Mouse (Mus musculus) hematopoietic stem cell, adult 5-6 weeks (primary cell): Measurements from ENCODE around the gene Rph3al. TPM values are rescaled to one million over a fixed set of nuclear protein-coding genes. Genes with fewer than 3 reads are reported as not detected.
A peak's percentile ranks its signal among the peaks of the same experiment; 100 is the strongest.

Experiments used
- ATAC-seq, 2 experiments: fragments of 125-278 bp in 1 of 2; replicated peaks in 1 of 2; 2 replicates each; pipeline ENCODE4 v1.8.0; 2016 to 2017; ENCODE audit warnings: inconsistent platforms in 2 of 2, mild to moderate bottlenecking in 2 of 2, moderate number of reproducible peaks in 2 of 2, low read depth in 1 of 2, moderate TSS enrichment in 1 of 2; ENCODE audit not compliant: low FRiP score in 2 of 2, poor library complexity in 2 of 2, severe bottlenecking in 2 of 2, insufficient read depth in 1 of 2, low TSS enrichment in 1 of 2
- total RNA-seq: library from RNA; stranded (forward); fragments of 172-1452, 232-1000 nt; gene quantifications from 2 replicates; pipeline ENCODE4 v1.2.3, GENCODE M21; 2017

Rph3al gene
- total RNA-seq, 1 experiment from 2014 or later = 4.4 TPM

DNA sequence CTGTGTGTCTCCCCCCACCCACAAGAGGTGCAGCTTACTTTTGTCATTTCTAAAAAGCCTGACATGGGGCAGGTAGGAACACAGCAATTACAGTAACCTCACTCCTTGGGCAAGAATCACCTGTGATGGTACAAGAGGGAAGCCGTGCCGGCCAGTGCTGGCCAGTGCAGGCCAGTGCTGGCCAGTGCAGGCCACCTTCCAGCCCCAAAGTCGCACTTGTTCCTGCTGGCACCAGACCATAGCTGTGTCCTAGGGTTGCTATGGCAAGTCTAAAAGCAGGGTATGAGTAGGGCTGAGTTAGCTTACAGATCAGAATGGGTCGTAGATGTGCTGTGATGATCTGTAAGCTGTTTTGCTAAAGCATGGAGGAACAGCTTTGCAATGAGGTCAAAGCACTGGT lies 15.5 kb downstream of the Rph3al start:
- no peak for ATAC-seq

DNA sequence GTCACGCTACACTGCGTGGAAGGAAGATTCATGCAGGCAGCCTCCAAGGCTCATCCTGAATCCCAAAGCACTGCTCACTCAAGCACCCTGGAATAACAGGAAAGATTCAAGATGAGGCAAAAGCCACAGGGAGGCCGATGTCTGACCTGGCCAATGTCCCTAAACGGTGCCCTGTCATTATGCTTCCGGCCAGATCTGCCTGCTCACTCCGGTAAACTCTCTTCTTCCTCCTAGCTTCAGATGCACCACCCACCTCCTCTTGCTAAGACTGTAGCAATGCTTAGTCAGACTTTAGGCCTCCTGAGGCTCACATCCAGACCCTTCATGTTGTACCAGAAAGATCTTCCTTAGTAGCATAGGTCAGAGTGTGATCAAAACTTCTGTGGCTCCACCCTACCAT lies 19.1 kb downstream of the Rph3al start:
- peak in 1 of 2 experiments; percentile 65; a peak in 1 of 4 replicates for ATAC-seq

DNA sequence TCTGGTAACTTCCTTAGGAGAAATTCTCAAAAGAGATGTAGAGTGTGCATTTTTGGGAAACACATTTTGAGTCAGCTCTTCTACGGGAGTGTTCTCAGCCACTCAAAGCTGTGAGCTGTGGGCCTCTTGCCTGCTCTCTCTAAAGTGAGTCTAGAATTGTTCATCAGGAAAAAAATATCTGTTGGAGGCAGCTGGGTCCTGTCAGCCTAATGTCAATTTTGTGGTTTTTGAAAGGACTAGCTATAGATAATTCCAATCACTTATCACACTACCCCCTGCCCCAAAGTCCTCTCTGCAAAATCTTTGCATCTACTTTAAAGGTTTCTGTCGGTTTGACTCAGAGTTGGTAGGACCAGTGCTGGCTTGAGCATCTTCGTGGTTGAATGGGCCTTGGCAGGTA lies 20.9 kb downstream of the Rph3al start:
- ATAC-seq = no peak

DNA sequence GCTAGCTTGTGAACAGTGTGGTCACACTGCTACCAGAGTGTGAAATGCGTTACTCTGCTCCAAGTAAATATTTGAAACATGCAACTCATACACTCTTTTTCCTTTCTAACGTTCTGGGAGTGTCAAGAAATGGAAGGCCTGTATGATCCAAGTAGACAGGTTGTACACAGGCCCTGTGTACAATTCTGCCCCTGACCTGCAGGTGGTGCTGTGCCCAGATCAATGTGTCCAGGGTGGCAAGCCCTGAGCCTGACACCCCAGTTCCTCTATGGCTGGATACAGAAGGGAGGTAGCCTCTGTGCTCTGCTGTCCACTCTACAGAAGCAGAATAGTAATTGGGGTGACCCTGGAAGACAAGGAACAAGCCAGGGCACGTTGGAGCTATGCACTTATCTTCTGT lies 24.3 kb downstream of the Rph3al start:
- peak; percentile 87 to 92 for ATAC-seq

DNA sequence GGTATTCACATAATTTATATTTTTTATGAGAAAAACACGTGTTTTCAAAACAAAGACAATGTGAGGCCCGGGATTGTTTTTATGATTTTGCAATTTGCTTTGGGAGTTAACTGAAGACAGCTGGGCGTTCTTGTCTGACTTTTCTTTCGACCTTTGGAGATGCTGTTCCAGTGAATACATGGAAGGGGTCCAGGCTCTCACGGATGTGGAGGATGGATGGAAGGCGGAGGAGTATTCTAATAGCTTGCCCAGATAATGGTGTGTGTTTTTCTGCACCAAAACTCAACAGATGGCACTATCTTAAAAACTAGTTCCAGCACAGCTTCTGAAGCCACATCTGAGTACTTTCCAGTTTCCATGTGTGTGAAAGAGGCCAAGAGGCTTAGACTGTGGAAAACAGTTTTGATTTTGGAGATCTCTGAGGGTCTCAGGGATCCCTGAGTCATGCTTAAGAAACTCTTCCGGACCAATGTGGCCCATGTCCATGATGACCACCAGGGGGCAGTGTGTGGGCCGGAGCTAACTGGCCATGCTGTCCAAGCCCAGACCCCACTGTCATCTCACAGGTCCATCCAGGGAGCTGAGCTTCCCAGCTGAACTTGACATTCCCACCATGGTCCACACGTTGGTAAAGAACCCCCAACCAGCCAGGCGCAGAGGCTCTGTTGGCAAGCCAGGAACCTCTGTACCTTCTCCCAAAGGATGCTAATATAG lies 25.1 kb downstream of the Rph3al start:
- peak; percentile 24 to 60; a peak in 1 of 4 replicates for ATAC-seq

DNA sequence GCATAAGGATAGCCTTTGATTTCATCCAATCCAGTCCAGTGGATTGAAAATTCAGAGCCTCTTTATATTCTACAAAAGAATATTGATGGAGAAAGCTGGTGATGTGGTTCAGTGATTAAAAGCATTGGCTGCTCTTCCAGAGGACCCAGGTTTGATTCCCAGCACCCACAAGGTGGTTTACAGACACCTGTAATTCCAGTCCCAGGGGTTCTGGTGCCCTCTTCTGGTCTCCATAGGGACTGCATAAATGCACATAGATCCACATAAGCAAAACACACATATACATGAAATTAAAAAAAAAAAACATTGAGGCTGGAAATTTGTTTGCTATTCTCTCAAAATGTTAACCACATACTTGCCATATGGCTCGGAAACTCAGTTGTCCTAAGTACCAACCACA lies 26.3 kb downstream of the Rph3al start:
- no peak for ATAC-seq

DNA sequence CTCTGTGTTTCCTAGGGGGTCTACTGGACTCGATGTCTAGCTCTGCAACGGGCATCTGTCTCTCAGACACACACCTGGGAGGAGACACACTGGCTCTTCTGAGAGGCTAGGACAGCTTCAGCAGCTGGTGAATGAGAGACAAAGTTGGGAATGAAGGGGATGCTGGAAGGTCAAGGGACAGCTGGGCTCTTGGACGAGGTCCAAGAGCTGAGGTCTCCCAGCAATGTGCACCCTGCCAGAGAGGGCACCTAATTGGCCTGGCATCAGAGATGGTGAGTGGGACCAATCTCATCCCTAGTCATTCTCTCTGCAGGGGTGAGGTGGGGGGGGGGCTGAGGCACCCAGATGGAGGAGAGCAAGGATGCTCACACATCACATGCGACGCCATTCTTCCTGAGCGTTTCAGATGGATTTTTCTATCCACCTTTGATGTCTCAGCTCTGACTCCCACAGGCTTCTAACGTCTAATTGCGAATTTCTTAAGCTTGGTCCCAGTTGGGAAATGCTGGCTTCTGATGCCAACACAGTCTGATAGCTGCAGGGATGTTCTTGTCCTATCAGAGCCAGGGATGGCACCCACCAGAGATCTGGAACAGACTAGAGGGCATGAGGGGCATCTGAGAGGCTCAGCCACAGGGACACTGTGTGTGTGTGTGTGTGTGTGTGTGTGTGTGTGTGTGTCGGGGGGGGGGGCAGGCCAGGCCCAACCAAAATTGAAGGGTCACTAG lies 28.4 kb downstream of the Rph3al start:
- no peak for ATAC-seq

DNA sequence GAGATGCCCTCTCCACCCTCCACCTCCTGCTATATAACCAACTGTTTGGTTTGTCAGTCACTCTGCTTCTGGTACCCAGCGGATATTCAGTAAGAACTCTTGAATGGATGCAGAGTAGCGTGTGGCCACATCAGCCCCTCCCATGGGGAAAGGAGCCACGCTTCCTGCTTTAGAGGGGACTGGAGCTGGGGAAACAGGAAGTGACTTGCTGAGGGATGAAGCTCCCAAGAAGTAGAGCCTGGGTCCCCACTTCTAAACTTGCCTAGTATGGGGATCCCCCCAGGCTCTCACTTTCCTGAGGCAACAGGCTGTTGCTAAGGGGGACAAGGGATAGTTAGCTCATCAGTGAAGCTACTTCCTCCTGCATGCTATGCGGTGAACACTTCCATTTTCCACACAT lies 30.8 kb downstream of the Rph3al start:
- ATAC-seq = 0 out of 4 replicates have a peak, but pooled peaks of 1 of the 2 experiments have one; percentile 11

DNA sequence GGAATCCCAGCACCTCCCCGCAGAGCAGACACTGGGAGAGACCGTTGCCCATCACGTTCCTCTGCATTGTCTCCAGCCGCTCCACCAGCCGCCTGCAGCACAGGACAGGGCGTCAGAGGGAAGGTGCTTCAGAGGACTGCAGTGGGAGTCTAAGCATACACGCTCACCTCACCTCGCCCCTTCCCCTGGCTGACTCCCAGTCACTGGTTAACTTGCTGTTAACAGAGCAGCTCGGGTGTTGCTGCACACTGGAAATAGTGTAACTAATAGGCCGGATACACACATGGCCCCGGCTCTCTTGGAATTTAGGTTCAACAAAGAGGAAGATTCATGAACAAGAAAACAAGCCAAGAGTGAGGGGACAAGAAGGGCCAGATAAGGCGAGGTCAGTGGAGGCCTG lies 31.7 kb downstream of the Rph3al start:
- ATAC-seq = no peak

DNA sequence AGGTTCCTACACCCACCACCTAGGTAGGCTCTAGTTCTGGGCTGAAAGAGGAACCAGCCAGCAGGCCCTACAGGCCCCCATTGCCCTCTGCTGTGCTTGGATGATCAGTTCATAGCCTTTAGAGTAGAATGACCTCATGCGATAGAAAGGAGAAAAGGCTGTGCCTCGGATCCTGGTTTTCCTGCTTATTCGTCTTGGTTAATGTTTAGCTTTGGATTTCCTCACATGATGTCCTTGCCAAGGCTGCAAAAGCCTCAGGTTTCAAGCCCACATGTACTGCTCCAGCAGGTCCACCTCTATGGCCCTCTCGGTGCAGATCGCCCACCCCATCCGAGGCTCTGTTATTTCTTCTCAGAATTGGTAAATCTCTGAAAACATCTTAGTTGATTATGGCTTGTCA lies 33.2 kb downstream of the Rph3al start:
- ATAC-seq = no peak

DNA sequence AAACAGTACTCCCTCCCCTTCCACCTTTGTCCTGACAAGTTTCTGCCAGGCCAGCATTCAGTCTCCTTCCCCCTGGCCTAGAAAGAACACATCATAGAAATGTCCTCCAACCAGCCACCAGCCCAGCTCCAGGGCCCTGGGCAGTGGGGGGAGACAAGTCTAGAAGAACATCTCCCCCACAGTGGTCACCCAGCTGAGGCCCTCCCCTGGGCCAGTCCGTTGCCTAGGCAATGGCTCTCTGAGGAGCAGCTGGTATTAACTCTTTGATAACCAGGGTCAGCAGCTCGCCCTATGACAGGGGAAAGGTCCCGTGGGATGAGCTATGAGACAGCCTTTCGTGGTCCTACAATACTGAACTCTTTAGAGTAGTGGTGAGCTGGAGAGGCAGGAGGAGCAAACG lies 33.7 kb downstream of the Rph3al start:
- no peak for ATAC-seq

DNA sequence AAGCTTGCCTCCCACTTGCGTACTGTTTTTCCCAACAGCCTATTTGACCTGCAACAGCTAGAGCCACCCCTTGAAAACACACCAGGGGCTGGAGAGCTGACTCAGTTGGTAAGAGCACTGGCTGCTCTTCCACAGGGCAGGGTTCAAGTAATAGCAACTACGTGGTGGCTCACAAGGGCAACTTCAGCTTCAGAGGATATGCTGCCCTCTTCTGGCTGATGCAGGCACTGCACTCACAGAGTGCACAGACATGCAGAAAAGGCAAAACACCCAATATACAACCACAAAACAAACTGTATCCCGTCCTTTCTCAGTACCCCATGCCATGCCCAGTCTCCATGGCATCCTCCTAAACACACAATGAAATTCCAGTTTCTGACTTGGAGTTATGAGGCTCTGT lies 34.7 kb downstream of the Rph3al start:
- ATAC-seq = no peak

DNA sequence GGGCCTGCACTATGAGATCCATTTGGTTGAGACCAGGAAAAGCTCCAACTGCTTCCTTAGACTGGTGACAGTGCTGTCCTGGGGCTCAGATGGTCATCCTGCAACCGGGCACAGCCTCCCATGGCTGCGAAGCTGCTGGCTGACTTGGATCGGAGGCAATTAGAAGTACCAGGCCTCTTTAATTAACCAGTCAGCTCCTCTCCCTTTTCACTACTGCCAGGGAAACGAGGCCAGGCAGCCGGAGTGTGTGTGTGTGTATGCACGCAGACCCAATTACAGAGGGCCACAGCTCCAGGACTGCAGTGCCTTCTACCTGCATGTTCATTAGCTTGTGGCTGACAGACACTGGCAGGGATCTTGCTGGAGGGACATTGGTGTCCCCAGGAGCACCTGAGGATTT lies 36.9 kb downstream of the Rph3al start:
- no peak for ATAC-seq

DNA sequence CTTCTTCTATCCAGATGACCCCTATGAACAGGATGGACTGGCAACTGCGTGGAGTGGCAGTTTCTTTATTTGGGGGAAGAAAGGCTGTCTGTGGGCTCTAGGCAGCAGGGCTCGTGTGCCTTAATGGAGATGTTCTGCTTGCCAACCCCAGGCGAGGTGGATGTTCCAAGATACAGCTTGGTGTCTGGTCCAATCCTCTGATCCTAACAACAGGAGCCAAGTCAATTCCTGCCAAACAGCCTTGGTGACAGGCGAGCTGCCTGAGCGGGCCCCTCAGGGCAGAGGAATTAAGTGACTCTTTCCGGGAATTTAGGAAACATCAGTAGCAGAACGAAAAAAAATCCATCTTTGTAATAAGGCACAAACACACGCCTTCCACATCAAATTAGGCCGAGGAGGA lies 38.6 kb downstream of the Rph3al start:
- no peak for ATAC-seq

DNA sequence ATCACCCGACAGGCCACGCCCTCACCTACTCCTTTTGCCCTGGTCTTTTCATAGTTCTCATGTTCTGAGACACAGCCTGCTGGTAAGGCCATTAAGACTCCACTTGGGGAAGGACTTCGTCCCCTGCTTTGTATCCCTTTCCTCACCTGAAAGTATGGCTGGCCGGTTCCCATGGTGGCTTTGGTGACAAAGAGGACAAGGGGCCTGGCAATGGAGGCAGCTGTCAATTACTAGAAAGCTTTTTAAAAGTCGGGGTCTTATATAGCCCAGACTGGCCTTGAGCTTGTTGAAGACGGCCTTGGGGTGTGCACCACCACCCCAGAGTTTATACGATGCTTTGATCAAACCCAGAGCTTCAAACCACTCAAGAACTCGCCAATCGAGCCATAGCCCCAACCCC lies 39.7 kb downstream of the Rph3al start:
- no peak for ATAC-seq

DNA sequence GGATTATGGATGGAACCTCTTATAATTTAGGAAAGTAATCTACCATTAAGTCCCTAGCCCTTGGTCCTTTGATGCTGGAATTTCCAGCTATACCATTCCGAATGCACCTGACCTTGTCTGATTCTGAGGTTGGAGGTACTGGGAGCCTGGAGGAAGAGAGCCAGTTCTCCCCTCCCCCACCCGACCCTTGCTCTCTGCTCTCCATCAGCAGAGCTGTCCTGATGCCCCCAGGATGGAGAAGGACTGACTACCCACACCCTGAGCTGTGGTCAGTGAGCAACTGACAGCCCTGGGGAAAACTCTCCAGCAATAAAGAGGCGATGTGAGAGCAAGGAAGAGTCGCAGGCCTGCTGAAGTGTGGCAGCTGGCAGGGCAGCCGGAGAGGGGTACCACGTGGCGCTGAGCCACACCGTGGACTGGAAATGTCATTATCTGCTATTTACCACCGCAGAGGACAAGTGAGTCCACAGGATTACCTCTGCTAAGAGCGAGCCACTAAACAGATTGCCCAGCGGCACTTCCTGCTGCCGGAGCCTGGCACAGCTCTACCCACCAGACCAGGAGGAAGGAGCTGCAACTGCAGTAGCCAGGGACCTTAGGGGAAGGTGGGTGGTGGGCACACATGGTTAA lies 43.3 kb downstream of the Rph3al start:
- no peak for ATAC-seq

DNA sequence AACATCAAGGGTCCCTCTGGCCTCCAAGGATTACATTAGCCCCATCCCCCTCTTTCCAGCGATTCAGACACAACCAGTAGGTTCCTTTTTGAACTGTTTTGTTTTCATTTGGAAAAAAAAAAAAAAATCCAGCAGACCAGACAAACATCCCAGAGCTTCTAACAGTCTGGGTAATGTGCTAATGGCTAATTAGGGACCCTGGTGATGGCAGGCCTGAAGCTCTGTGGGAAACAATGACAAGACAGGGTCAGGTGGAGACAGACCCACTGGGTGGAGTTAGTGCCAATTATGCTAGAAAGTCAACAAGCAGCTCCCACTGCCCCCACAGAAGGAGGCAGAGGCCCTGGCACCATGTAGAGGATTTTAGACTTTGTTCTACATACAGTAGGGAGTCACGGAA lies 44.3 kb downstream of the Rph3al start:
- no peak for ATAC-seq

DNA sequence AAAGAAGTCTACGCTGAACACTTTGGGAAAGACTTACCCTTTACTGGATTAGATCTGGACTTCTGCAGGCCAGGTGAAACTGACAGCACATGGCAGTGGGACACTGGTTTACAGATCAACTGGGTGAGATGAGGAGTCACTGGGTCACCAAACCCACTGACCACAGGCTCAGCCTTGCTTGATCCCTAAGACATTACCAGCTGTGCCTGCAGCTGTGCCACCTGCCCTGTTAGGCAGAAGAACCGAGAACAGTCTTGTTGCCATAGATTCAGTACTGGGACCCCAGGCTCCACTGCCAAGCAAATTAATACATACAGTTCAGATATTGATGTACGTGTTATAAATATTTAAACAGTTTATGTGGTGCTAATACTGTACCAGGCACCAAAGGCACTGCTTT lies 50.9 kb downstream of the Rph3al start:
- no peak for ATAC-seq
